Mouse (Mus musculus) stomach, embryonic 15.5 days (tissue): Measurements from ENCODE around the gene Immp2l. TPM values are rescaled to one million over a fixed set of nuclear protein-coding genes. Genes with fewer than 3 reads are reported as not detected.

Experiments used
- ATAC-seq: fragments of 200-750 bp; cut with Nextera tagmentation; 2 replicates; pipeline ENCODE4 v1.8.0; 2017; ENCODE audit warnings: low read depth, moderate number of reproducible peaks, moderate TSS enrichment; ENCODE audit not compliant: insufficient read depth, low FRiP score
- H3K27ac ChIP-seq: fragments of 300-500 bp; sonication (generic); 2 replicates; pipeline ENCODE4 v1.5.1; 2015; ENCODE audit warnings: mild to moderate bottlenecking, inconsistent platforms
- H3K27me3 ChIP-seq: fragments of 300-500 bp; sonication (generic); replicated peaks from 2 replicates; pipeline ENCODE4 v1.6.1; 2015; ENCODE audit warnings: inconsistent platforms
- H3K36me3 ChIP-seq: fragments of 300-500 bp; sonication (generic); 2 replicates; pipeline ENCODE4 v1.6.1; 2015; ENCODE audit warnings: inconsistent platforms
- H3K4me1 ChIP-seq: fragments of 300-500 bp; sonication (generic); 2 replicates; pipeline ENCODE4 v1.6.1; 2015; ENCODE audit warnings: inconsistent platforms
- H3K4me2 ChIP-seq: fragments of 300-500 bp; sonication (generic); 2 replicates; pipeline ENCODE4 v1.6.1; 2015; ENCODE audit warnings: mild to moderate bottlenecking, inconsistent platforms
- H3K4me3 ChIP-seq: fragments of 300-500 bp; sonication (generic); replicated peaks from 2 replicates; pipeline ENCODE4 v1.5.1; 2015; ENCODE audit warnings: inconsistent platforms
- H3K9ac ChIP-seq: fragments of 300-500 bp; sonication (generic); 2 replicates; pipeline ENCODE4 v1.6.1; 2015; ENCODE audit warnings: inconsistent platforms
- H3K9me3 ChIP-seq: fragments of 300-500 bp; sonication (generic); 2 replicates; pipeline ENCODE4 v1.6.1; 2016; ENCODE audit warnings: inconsistent platforms
- WGBS: fragments of 180-500 bp; shearing (Covaris S2); methylation state at CpG from one replicate; pipeline ENCODE4 v1.1.7; 2015; 5-methylcytosine and 5-hydroxymethylcytosine counted together
- polyA plus RNA-seq: library from polyadenylated mRNA; unstranded; fragments of >200 nt; fragmentation: Nextera tagmentation; extraction: Ambion mirVana; gene quantifications from 2 replicates; pipeline ENCODE4 v1.2.1, GENCODE M21; 2015

Immp2l gene
- polyA plus RNA-seq, 1 experiment from 2014 or later: 15.6 TPM

- peak; percentile 87; the same call in 1 of the 2 replicates for ATAC-seq
- no peak overlapping the region for H3K27ac ChIP-seq
- WGBS: 43% methylated on average over 6 of the region's 6 CpGs
Observed at GRCm38 (mm10) chr12:41112137-41112536, 88.2 kb downstream of the Immp2l start.

GRCm38 (mm10) chr12:41118358-41118757 is 94.5 kb downstream of the Immp2l start:
- H3K4me1 ChIP-seq: no peaks in the 10 kb centered on the region
- ATAC-seq: no peak
- H3K4me3 ChIP-seq: no peak overlapping the region
- H3K27me3 ChIP-seq: no peaks in the 10 kb centered on the region
- no peaks in the 10 kb centered on the region for H3K9me3 ChIP-seq
- no peak overlapping the region for H3K27ac ChIP-seq
- no peaks in the 10 kb centered on the region for H3K36me3 ChIP-seq
- no peak overlapping the region for H3K4me2 ChIP-seq
- no peak overlapping the region for H3K9ac ChIP-seq

More at GRCm38 (mm10) chr12:41112137-41112536, 88.2 kb downstream of the Immp2l start:
- Histone ChIP-seq H3K9ac (no peak overlapping the region), H3K9me3 (no peaks in the 10 kb centered on the region), H3K4me2 (no peak overlapping the region), H3K36me3 (no peaks in the 10 kb centered on the region), H3K4me3 (no peak overlapping the region), H3K4me1 (no peaks in the 10 kb centered on the region), H3K27me3 (no peaks in the 10 kb centered on the region)

GRCm38 (mm10) chr12:41119657-41120056 is 95.8 kb downstream of the Immp2l start:
- ATAC-seq: no peak
- no peak overlapping the region for H3K9ac ChIP-seq
- no peaks in the 10 kb centered on the region for H3K27me3 ChIP-seq
- no peaks in the 10 kb centered on the region for H3K36me3 ChIP-seq
- no peak overlapping the region for H3K27ac ChIP-seq
- no peaks in the 10 kb centered on the region for H3K4me1 ChIP-seq
- WGBS: 55% methylated on average over 6 of the region's 6 CpGs
- H3K4me2 ChIP-seq: no peak overlapping the region
- no peak overlapping the region for H3K4me3 ChIP-seq
- H3K9me3 ChIP-seq: no peaks in the 10 kb centered on the region

- H3K9ac ChIP-seq: no peak overlapping the region
- no peaks in the 10 kb centered on the region for H3K9me3 ChIP-seq
- no peak overlapping the region for H3K27ac ChIP-seq
- WGBS: 82% methylated on average over 2 of the region's 2 CpGs
- H3K36me3 ChIP-seq: no peaks in the 10 kb centered on the region
- ATAC-seq: no peak
- no peak overlapping the region for H3K4me3 ChIP-seq
- no peaks in the 10 kb centered on the region for H3K27me3 ChIP-seq
- no peaks in the 10 kb centered on the region for H3K4me1 ChIP-seq
- H3K4me2 ChIP-seq: no peak overlapping the region
Observed at GRCm38 (mm10) chr12:41123207-41123606, 99.3 kb downstream of the Immp2l start.

- no peak overlapping the region for H3K9ac ChIP-seq
- H3K27ac ChIP-seq: no peak overlapping the region
- no peak overlapping the region for H3K4me2 ChIP-seq
- no peaks in the 10 kb centered on the region for H3K4me1 ChIP-seq
- H3K9me3 ChIP-seq: no peaks in the 10 kb centered on the region
- no peaks in the 10 kb centered on the region for H3K27me3 ChIP-seq
- 64% methylated on average over 3 of the region's 3 CpGs for WGBS
- H3K4me3 ChIP-seq: no peak overlapping the region
- H3K36me3 ChIP-seq: no peaks in the 10 kb centered on the region
- no peak for ATAC-seq
Observed at GRCm38 (mm10) chr12:41134885-41135284, 111.0 kb downstream of the Immp2l start.

- Histone ChIP-seq H3K27ac (no peak overlapping the region), H3K4me2 (no peak overlapping the region), H3K36me3 (no peaks in the 10 kb centered on the region), H3K9me3 (no peaks in the 10 kb centered on the region), H3K27me3 (no peaks in the 10 kb centered on the region), H3K4me3 (no peak overlapping the region), H3K9ac (no peak overlapping the region), H3K4me1 (no peaks in the 10 kb centered on the region)
- 68% methylated on average over 4 of the region's 4 CpGs for WGBS
- ATAC-seq: no peak
Observed at GRCm38 (mm10) chr12:41159543-41159942, 135.7 kb downstream of the Immp2l start.

- H3K27ac ChIP-seq: no peak overlapping the region
- no peak overlapping the region for H3K4me3 ChIP-seq
- H3K9me3 ChIP-seq: no peaks in the 10 kb centered on the region
- no peaks in the 10 kb centered on the region for H3K36me3 ChIP-seq
- ATAC-seq: no peak
- no peak overlapping the region for H3K4me2 ChIP-seq
- no peak overlapping the region for H3K9ac ChIP-seq
- H3K27me3 ChIP-seq: no peaks in the 10 kb centered on the region
- H3K4me1 ChIP-seq: no peaks in the 10 kb centered on the region
- 83% methylated on average over 4 of the region's 4 CpGs for WGBS
Observed at GRCm38 (mm10) chr12:41167802-41168201, 143.9 kb downstream of the Immp2l start.

- Histone ChIP-seq H3K9me3 (no peaks in the 10 kb centered on the region), H3K36me3 (no peaks in the 10 kb centered on the region), H3K4me1 (no peaks in the 10 kb centered on the region), H3K9ac (no peak overlapping the region), H3K4me3 (no peak overlapping the region), H3K4me2 (no peak overlapping the region), H3K27me3 (no peaks in the 10 kb centered on the region), H3K27ac (no peak overlapping the region)
- no peak for ATAC-seq
- 63% methylated on average over 1 of the region's 1 CpGs for WGBS
Observed at GRCm38 (mm10) chr12:41170051-41170450, 146.2 kb downstream of the Immp2l start.

GRCm38 (mm10) chr12:41182856-41183255 is 159.0 kb downstream of the Immp2l start:
- Histone ChIP-seq H3K27ac (no peak overlapping the region), H3K9ac (no peak overlapping the region), H3K4me2 (no peak overlapping the region), H3K4me3 (no peak overlapping the region), H3K36me3 (no peaks in the 10 kb centered on the region), H3K4me1 (no peaks in the 10 kb centered on the region), H3K9me3 (no peaks in the 10 kb centered on the region), H3K27me3 (no peaks in the 10 kb centered on the region)
- ATAC-seq: no peak

- H3K36me3 ChIP-seq: no peaks in the 10 kb centered on the region
- H3K9ac ChIP-seq: no peak overlapping the region
- ATAC-seq: no peak
- H3K4me1 ChIP-seq: no peaks in the 10 kb centered on the region
- no peaks in the 10 kb centered on the region for H3K27me3 ChIP-seq
- no peak overlapping the region for H3K27ac ChIP-seq
- no peak overlapping the region for H3K4me2 ChIP-seq
- H3K9me3 ChIP-seq: no peaks in the 10 kb centered on the region
- WGBS: 71% methylated on average over 4 of the region's 4 CpGs
- H3K4me3 ChIP-seq: no peak overlapping the region
Observed at GRCm38 (mm10) chr12:41185060-41185459, 161.2 kb downstream of the Immp2l start.

- H3K9me3 ChIP-seq: no peaks in the 10 kb centered on the region
- 88% methylated on average over 6 of the region's 6 CpGs for WGBS
- ATAC-seq: no peak
- H3K4me1 ChIP-seq: no peaks in the 10 kb centered on the region
- H3K4me3 ChIP-seq: no peak overlapping the region
- no peaks in the 10 kb centered on the region for H3K36me3 ChIP-seq
- H3K27me3 ChIP-seq: no peaks in the 10 kb centered on the region
- no peak overlapping the region for H3K27ac ChIP-seq
- H3K4me2 ChIP-seq: no peak overlapping the region
- H3K9ac ChIP-seq: no peak overlapping the region
Observed at GRCm38 (mm10) chr12:41185509-41185908, 161.6 kb downstream of the Immp2l start.

GRCm38 (mm10) chr12:41192829-41193228 is 168.9 kb downstream of the Immp2l start:
- Histone ChIP-seq H3K27me3 (no peaks in the 10 kb centered on the region), H3K36me3 (no peaks in the 10 kb centered on the region), H3K4me1 (no peaks in the 10 kb centered on the region), H3K9me3 (no peaks in the 10 kb centered on the region), H3K9ac (no peak overlapping the region), H3K27ac (no peak overlapping the region), H3K4me3 (no peak overlapping the region), H3K4me2 (no peak overlapping the region)
- ATAC-seq: no peak
- 42% methylated on average over 3 of the region's 3 CpGs for WGBS

- no peaks in the 10 kb centered on the region for H3K4me1 ChIP-seq
- H3K27ac ChIP-seq: no peak overlapping the region
- no peak overlapping the region for H3K9ac ChIP-seq
- no peak overlapping the region for H3K4me3 ChIP-seq
- no peaks in the 10 kb centered on the region for H3K27me3 ChIP-seq
- no peaks in the 10 kb centered on the region for H3K9me3 ChIP-seq
- no peak overlapping the region for H3K4me2 ChIP-seq
- H3K36me3 ChIP-seq: no peaks in the 10 kb centered on the region
- ATAC-seq: no peak
- WGBS: 84% methylated on average over 2 of the region's 2 CpGs
Observed at GRCm38 (mm10) chr12:41196374-41196773, 172.5 kb downstream of the Immp2l start.
